Mouse (Mus musculus) embryonic facial prominence, embryonic 15.5 days (tissue): ENCODE data around the gene Rtn1. TPM values are rescaled to one million over a fixed set of nuclear protein-coding genes. Genes with fewer than 3 reads are reported as not detected.
"Not testable (repeated sequence)": the region's sequence is repeated elsewhere in the genome, so short reads cannot be mapped to it uniquely, and the experiment has no call there.

Experiments
- ATAC-seq: fragments of 200-750 bp; cut with Nextera tagmentation; 2 replicates; pipeline ENCODE4 v1.8.0; 2017; ENCODE audit warnings: low read depth, moderate TSS enrichment; ENCODE audit not compliant: insufficient number of reproducible peaks, low FRiP score, low TSS enrichment
- H3K27ac ChIP-seq: fragments of 300-500 bp; sonication (generic); replicated peaks from 2 replicates; pipeline ENCODE4 v1.5.1; 2015; ENCODE audit warnings: mild to moderate bottlenecking, inconsistent platforms
- H3K27me3 ChIP-seq: fragments of 300-500 bp; sonication (generic); 2 replicates; pipeline ENCODE4 v1.6.1; 2015; ENCODE audit warnings: inconsistent platforms
- H3K36me3 ChIP-seq: fragments of 300-500 bp; sonication (generic); 2 replicates; pipeline ENCODE4 v1.6.1; 2015; ENCODE audit warnings: mild to moderate bottlenecking, inconsistent platforms
- H3K4me1 ChIP-seq: fragments of 300-500 bp; sonication (generic); 2 replicates; pipeline ENCODE4 v1.6.1; 2015; ENCODE audit warnings: inconsistent platforms
- H3K4me2 ChIP-seq: fragments of 300-500 bp; sonication (generic); replicated peaks from 2 replicates; pipeline ENCODE4 v1.6.1; 2015; ENCODE audit warnings: mild to moderate bottlenecking, inconsistent platforms
- H3K4me3 ChIP-seq: fragments of 300-500 bp; sonication (generic); replicated peaks from 2 replicates; pipeline ENCODE4 v1.5.1; 2015; ENCODE audit warnings: mild to moderate bottlenecking, inconsistent platforms
- H3K9ac ChIP-seq: fragments of 300-500 bp; sonication (generic); 2 replicates; pipeline ENCODE4 v1.6.1; 2015; ENCODE audit warnings: inconsistent platforms
- H3K9me3 ChIP-seq: fragments of 300-500 bp; sonication (generic); replicated peaks from 2 replicates; pipeline ENCODE4 v1.6.1; 2016; ENCODE audit warnings: inconsistent platforms
- WGBS: fragments of 180-500 bp; shearing (Covaris S2); methylation state at CpG from one replicate; pipeline ENCODE4 v1.1.7; 2015; 5-methylcytosine and 5-hydroxymethylcytosine counted together
- polyA plus RNA-seq: library from polyadenylated mRNA; unstranded; fragments of >200 nt; fragmentation: Nextera tagmentation; extraction: Ambion mirVana; gene quantifications from 2 replicates; pipeline ENCODE4 v1.2.1, GENCODE M21; 2015

The Rtn1 gene
- polyA plus RNA-seq, 1 experiment from 2014 or later: 41.5 TPM

DNA sequence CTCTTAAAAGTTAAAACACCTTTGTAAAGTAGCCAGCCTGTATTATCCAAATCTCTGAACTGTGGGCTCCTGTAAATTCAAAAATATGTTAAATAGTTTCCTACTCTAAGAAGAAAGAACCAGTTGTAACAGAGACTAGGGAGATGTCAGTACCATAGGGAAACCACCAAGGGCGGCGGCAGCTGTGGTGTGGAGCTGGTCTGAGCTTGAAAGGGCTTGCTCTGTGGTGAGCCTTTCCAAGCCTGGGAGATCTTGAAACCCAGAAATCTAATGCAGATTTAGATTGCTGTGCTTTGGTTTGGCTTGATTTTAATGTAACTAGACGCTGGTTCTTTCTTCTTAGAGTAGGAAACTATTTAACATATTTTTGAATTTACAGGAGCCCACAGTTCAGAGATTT, 115.7 kb downstream of the Rtn1 start:
- H3K9me3 ChIP-seq, H3K27ac ChIP-seq, H3K27me3 ChIP-seq, H3K4me2 ChIP-seq, H3K36me3 ChIP-seq, H3K4me3 ChIP-seq, H3K9ac ChIP-seq, ATAC-seq, H3K4me1 ChIP-seq: not testable (repeated sequence)
- WGBS: 80% methylated on average over 3 of the region's 3 CpGs

DNA sequence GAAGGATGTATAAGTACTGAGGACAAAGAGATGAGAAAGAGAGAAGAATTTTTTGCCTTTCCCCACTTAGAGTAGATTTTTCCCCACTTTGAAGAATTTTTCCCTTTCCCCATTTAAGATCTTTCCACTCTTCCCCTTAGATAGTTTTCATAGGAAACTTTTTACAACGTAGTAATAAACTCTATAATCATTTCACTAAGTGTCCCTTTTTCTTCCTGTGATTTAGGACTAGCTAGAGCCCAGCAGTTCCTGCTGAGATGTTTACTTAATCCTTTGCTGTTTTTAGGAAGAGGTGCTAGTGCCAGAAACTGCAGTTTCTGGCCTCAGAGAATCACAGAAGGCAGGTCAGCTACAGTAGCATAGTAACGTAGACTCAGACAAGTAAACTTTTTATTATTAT, 116.3 kb downstream of the Rtn1 start:
- Histone ChIP-seq H3K27me3 (no peaks in the 10 kb centered on the region), H3K36me3 (no peaks in the 10 kb centered on the region), H3K9ac (no peak overlapping the region), H3K4me2 (no peak overlapping the region), H3K4me3 (no peak overlapping the region), H3K4me1 (no peaks in the 10 kb centered on the region), H3K9me3 (no peaks in the 10 kb centered on the region), H3K27ac (no peak overlapping the region)
- WGBS: 67% methylated on average over 2 of the region's 2 CpGs
- ATAC-seq: no peak

DNA sequence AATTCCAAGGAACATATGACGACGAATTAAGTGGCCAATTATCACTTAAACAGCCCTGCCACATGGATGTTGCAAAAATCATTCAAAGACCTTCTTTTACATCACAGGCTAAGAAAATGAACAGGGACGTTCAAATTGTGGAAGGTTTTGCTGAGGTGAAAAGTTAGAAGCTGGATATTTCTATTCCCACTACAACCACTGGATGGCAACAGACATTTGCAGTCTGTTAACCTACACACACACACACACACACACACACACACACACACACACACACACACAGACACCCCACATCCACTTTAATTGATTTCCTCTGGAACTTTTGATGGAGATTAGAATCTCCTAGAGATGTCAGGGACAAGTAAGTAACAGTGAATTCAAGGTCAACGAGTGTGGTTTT, 117.6 kb downstream of the Rtn1 start:
- ATAC-seq: no peak
- H3K4me3 ChIP-seq: no peak overlapping the region
- 94% methylated on average over 4 of the region's 4 CpGs for WGBS
- H3K9ac ChIP-seq: no peak overlapping the region
- H3K9me3 ChIP-seq: no peaks in the 10 kb centered on the region
- H3K4me2 ChIP-seq: no peak overlapping the region
- no peaks in the 10 kb centered on the region for H3K4me1 ChIP-seq
- no peaks in the 10 kb centered on the region for H3K36me3 ChIP-seq
- no peak overlapping the region for H3K27ac ChIP-seq
- no peaks in the 10 kb centered on the region for H3K27me3 ChIP-seq

DNA sequence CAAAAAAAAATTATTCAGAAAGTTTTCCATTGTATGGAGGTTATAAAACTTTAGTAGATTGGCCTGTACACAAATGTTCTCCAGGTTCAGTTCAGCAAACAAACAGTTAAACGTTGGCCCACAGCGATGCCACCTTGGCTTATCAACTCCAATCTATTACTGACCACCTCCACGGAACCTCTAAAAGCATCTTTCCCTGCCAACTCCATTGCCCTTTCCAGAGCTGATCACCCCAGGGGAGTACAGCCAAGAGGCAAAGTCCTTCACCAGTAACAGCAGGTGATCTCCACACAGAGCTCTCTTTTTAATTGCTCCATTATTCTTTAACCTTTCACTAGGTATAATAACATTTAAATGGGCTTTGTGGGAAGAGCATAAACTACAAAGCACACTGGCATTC, 120.6 kb downstream of the Rtn1 start:
- Histone ChIP-seq H3K4me3 (no peak overlapping the region), H3K36me3 (no peaks in the 10 kb centered on the region), H3K9me3 (no peaks in the 10 kb centered on the region), H3K27me3 (no peaks in the 10 kb centered on the region), H3K4me2 (no peak overlapping the region), H3K27ac (no peak overlapping the region), H3K9ac (no peak overlapping the region), H3K4me1 (no peaks in the 10 kb centered on the region)
- no peak for ATAC-seq
- WGBS: 66% methylated on average over 3 of the region's 3 CpGs

DNA sequence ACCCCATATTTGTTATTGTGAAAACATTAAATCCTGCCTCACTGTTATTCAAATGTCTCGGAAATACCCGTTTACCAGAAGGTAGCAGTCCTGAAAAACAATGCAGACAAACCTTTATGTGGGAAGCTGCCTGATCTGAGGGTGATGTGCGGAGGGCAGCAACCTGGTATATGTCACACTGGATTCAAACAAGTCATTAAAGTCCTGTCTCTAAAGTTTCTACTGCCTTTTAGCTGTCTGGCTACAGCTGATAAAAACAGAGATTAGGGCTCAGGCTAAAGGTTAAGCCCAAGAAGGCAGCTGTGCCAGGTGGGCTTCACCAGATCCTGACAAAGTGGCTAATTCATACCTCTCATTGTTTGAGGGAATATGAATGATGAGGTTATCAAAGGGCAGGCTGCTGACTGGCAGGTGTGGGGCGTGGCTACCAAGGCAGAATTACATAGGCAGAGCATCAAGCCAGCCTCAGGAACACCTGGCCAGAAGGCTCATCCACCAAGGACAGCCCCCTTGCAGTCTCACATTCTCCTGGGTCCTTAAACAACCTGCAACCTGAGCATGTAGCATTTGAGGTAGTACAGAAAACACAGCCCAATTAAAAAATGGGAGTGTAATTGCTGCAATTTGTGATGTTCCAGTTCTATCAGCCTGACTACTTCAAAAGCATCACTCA, 121.4 kb downstream of the Rtn1 start:
- Histone ChIP-seq H3K27me3 (no peaks in the 10 kb centered on the region), H3K4me2 (no peak overlapping the region), H3K4me1 (no peaks in the 10 kb centered on the region), H3K4me3 (no peak overlapping the region), H3K27ac (no peak overlapping the region), H3K9me3 (no peaks in the 10 kb centered on the region), H3K36me3 (no peaks in the 10 kb centered on the region), H3K9ac (no peak overlapping the region)
- 69% methylated on average over 4 of the region's 4 CpGs for WGBS
- peak; percentile 63 for ATAC-seq

DNA sequence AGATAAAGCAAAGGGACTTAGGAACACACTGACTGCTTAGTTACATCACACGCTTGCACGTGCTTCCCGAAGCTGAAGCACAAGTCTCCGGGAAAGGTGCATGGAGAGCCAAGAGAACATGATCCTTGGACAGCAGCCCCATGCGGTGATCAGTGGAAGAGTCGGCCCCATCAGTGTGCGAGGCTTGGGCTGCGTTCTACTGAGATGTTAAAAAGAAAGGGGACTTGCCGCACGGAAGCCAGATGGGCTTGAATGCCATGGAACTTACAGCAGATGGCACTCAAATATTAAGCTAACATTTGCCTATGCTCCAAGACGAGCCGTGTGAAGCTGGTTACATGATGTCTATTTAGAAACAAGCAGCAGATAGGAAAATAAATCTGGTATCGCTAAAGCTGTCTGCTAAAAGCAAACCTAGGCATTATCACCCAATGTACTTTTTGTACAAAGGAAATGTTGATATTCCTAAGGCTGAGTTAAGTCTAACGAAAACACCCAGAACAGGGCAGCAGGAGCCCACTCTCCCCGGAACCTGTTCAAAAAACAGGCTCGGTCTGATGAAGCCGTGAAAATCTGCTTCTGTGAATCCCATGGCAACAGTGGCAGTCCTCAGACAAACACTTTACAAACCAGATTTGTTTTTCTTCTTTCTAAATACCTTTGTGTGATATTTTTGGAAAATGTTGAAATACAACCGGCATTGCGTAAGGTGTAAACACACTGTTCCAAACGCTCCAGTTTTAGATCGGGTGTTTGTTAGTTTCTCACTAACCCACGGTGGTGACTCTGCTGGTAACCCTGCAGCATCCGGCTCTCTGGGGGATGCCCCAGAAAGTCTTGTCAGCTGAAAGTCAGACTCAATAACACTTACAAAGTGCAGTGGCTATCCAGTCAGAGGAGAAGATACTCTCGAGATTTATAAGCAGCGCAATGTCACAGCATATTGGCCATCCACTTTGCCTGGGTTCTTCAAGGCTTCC, 123.2 kb downstream of the Rtn1 start:
- WGBS: 80% methylated on average over 25 of the region's 25 CpGs
- no peaks in the 10 kb centered on the region for H3K36me3 ChIP-seq
- no peaks in the 10 kb centered on the region for H3K4me1 ChIP-seq
- H3K4me2 ChIP-seq: no peak overlapping the region
- H3K9ac ChIP-seq: no peak overlapping the region
- ATAC-seq: no peak
- no peaks in the 10 kb centered on the region for H3K27me3 ChIP-seq
- H3K27ac ChIP-seq: no peak overlapping the region
- H3K9me3 ChIP-seq: no peaks in the 10 kb centered on the region
- H3K4me3 ChIP-seq: no peak overlapping the region

DNA sequence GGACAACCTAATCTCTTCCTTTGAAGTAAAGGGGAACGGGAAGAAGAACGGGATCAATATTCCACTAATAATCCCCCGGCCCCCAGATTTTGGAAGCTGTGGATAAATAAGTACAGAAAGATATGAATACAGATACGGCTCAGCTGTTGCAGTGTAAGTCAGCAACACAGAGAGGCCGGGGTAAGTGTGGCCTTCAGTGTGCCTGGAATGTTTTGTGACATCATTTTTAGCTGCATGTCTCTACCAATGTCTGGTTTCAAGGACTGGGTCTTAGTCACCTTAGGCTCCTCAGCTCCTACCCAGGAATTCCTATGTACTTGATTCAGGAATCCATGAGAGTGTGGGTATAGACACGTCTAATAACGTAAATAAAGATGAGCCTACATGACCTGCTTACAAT, 124.3 kb downstream of the Rtn1 start:
- no peaks in the 10 kb centered on the region for H3K27me3 ChIP-seq
- H3K9me3 ChIP-seq: no peaks in the 10 kb centered on the region
- no peak overlapping the region for H3K4me2 ChIP-seq
- no peak overlapping the region for H3K9ac ChIP-seq
- H3K4me3 ChIP-seq: no peak overlapping the region
- H3K27ac ChIP-seq: no peak overlapping the region
- no peak for ATAC-seq
- WGBS: 91% methylated on average over 7 of the region's 7 CpGs
- H3K36me3 ChIP-seq: no peaks in the 10 kb centered on the region
- H3K4me1 ChIP-seq: no peaks in the 10 kb centered on the region

DNA sequence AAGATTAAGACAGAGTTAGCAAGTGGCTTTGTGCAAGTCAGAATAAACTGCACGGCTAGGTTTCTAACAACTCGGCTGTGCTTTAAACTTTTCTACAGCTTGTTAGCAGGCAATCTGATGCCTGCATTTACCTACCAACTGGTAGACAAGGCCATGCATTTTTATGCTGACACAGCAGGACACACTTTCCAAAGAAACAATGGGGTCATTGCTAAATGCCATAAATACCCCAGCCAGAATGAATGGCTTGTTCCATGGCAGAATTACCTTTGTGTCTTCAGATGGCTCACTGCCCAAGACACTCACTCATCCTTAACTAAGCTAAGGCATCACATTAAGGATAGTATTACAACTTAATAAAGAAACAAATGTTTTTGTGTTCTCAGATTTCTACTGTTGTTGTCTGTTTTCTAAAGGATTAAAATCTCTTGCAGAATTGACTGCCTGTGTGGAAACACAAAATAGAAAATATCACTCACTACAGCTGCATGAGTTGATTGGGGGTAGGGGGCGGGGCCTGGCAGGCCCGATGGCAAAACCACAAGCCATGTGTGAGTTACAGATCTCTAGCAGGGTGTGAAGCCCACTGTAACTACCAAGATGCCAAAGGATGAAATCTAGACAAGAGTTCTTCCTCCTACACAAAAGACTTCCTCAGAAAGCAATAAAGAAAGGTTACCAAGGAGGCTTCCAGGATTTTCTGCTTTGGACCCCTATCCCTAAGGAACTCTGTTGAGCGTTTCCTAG, 129.6 kb downstream of the Rtn1 start:
- Histone ChIP-seq H3K9ac (no peak overlapping the region), H3K27me3 (no peaks in the 10 kb centered on the region), H3K4me1 (no peaks in the 10 kb centered on the region), H3K4me3 (no peak overlapping the region), H3K4me2 (no peak overlapping the region), H3K9me3 (no peaks in the 10 kb centered on the region), H3K36me3 (no peaks in the 10 kb centered on the region), H3K27ac (no peak overlapping the region)
- 68% methylated on average over 5 of the region's 5 CpGs for WGBS
- no peak for ATAC-seq

DNA sequence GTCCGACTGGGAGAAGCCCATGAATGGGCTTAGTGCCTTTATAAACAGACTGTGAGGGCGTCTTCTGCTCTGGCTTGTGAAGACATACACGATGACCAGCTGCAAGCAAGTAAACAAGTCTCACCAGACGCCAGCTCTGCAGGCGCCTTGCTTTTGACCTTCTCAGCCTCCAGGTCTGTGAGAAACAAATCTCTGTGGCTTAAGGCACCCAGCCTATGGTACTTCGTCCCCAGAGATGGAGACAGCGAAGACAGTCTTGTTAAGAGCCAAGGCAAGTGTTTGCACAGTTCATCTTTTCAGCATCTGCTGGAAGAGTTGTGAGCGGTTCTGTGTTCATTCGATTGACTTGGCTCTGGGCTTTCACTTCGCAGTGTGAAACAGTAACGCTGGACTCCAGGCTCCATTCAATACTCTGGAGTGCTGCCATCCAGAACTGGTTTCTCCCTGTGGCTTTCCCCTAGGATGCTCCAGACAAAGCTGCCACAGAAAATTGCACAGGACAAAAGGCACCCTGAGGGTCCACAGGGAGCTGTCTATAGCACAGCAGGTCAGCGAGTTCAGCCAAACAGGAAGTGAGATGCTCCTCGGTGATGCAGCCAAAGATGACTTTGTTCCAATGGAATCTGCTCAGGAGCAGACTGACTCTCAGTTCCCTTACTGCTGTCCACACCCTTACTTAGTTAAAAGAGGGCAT, 135.0 kb downstream of the Rtn1 start:
- Histone ChIP-seq H3K4me1 (no peaks in the 10 kb centered on the region), H3K4me3 (no peak overlapping the region), H3K27ac (no peak overlapping the region), H3K9me3 (no peaks in the 10 kb centered on the region), H3K36me3 (no peaks in the 10 kb centered on the region), H3K4me2 (no peak overlapping the region), H3K9ac (no peak overlapping the region), H3K27me3 (no peaks in the 10 kb centered on the region)
- ATAC-seq: no peak
- WGBS: 54% methylated on average over 13 of the region's 13 CpGs

DNA sequence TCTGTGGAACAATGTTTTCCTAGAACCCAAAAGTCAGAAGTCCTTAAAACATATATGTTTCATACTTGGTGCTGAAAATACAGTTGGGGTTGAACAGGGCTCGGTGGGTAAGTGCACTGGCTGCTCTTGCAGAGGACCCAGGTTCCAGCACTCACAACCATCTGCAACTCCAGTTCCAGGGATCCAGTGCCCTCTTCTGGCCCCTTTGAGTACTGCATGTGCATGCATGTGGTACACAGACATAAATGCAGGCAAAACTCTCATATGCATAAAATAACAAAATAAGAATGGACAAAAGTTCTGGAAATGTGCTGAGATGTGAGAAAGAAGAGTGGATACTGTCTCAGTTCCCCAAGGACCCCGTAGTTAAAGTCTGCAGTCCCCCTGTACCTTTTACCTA, 141.2 kb downstream of the Rtn1 start:
- Histone ChIP-seq H3K9ac (no peak overlapping the region), H3K27ac (no peak overlapping the region), H3K36me3 (no peaks in the 10 kb centered on the region), H3K9me3 (no peaks in the 10 kb centered on the region), H3K4me2 (no peak overlapping the region), H3K27me3 (no peaks in the 10 kb centered on the region), H3K4me3 (no peak overlapping the region), H3K4me1 (no peaks in the 10 kb centered on the region)
- WGBS: 79% methylated on average over 2 of the region's 2 CpGs
- ATAC-seq: no peak
